Mouse (Mus musculus): Measurements from ENCODE around the gene Rpl36-ps4. TPM values are rescaled to one million over a fixed set of nuclear protein-coding genes. Genes with fewer than 3 reads are reported as not detected.
A peak's percentile ranks its signal among the peaks of the same experiment; 100 is the strongest.
"Not testable (repeated sequence)": the region's sequence is repeated elsewhere in the genome, so short reads cannot be mapped to it uniquely, and the experiment has no call there.

Rpl36-ps4 gene
- polyA plus RNA-seq, 1 experiment from 2014 or later = not detected

DNA sequence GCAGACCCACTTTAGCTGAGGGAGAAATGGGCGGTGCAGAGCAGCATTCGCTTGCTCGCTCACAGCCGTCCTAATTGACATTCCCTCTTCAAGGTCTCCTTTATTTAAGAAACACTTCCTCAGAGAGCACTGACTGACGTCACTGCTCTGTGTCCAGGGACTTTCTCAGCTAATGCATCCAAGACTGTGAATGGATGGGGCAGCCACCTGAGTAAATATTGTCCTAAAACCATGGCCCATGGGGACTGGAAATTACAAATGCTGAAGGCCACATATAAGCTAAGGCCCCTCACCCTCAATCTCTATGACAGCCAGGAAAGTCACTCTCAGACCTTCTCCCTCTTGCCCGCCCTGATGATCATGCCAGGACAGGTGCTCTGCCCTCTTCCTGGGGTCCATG is 23.6 kb upstream of the Rpl36-ps4 start:
- Histone ChIP-seq H3K4me1 (peaks cover 18% of the 10 kb centered on the region), H3K9me3 (peaks cover 8% of the 10 kb centered on the region; the same call in 1 of the 2 replicates), H3K36me3 (replicated peaks) (no peaks in the 10 kb centered on the region), H3K27me3 (ENCODE audit: poor library complexity, severe bottlenecking) (no peaks in the 10 kb centered on the region), H3K27ac (no peak overlapping the region), H3K4me3 (no peak overlapping the region)
- DNase-seq (ENCODE audit: extremely low spot score, low spot score) = no peak
- 78% methylated on average over 6 of the region's 6 CpGs for WGBS

DNA sequence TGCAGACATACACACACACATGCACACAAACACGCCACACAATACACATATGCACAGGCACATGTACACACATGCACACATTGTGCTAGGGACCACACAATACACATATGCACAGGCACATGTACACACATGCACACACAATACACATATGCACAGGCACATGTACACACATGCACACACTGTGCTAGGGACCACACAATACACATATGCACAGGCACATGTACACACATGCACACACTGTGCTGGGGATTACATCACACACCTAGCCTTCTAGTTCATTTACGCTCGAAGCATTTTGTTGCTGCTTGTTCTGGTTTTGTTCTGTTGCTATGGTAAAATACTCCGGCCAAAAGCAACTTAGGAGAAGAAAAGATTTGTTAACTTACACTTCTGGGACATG is 20.1 kb upstream of the Rpl36-ps4 start:
- WGBS = 84% methylated on average over 4 of the region's 4 CpGs
- DNase-seq (ENCODE audit: extremely low spot score, low spot score) = no peak
- peak overlapping the region; percentile 41; the same call in 1 of the 2 replicates for H3K27ac ChIP-seq

DNA sequence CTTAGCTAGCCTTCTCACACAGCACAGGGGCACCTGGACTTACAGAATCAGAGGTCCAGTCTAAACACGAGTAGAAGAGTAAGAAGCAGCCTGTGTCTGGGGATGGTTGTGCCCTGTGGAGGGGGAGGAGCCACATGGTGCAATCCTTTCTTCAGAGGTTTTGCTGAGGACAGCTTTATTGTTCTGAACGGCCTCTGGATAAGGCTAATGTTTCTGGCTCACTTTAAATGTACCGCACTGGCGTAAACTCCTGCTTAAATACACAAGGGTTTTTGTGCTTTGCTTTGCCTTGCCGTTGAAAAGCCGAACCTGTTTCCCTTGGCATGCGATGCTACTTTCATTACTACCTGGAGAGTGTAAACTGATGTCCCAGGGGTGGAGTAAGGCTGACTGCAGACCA is 19.6 kb upstream of the Rpl36-ps4 start:
- H3K27ac ChIP-seq = peak overlapping the region; percentile 41; the same call in 1 of the 2 replicates
- no peak overlapping the region for H3K4me3 ChIP-seq
- peaks cover 3% of the 10 kb centered on the region; the same call in 1 of the 2 replicates for H3K9me3 ChIP-seq
- WGBS = 55% methylated on average over 7 of the region's 7 CpGs
- H3K27me3 ChIP-seq (ENCODE audit: poor library complexity, severe bottlenecking) = no peaks in the 10 kb centered on the region
- H3K4me1 ChIP-seq = peaks cover 32% of the 10 kb centered on the region
- H3K36me3 ChIP-seq (replicated peaks) = no peaks in the 10 kb centered on the region
- no peak for DNase-seq (ENCODE audit: extremely low spot score, low spot score)

More for the DNA sequence above, 20.1 kb upstream of the Rpl36-ps4 start:
- Histone ChIP-seq H3K36me3 (replicated peaks) (no peaks in the 10 kb centered on the region), H3K4me1 (peaks cover 32% of the 10 kb centered on the region), H3K27me3 (ENCODE audit: poor library complexity, severe bottlenecking) (no peaks in the 10 kb centered on the region), H3K9me3 (peaks cover 8% of the 10 kb centered on the region; the same call in 1 of the 2 replicates), H3K4me3 (no peak overlapping the region)

DNA sequence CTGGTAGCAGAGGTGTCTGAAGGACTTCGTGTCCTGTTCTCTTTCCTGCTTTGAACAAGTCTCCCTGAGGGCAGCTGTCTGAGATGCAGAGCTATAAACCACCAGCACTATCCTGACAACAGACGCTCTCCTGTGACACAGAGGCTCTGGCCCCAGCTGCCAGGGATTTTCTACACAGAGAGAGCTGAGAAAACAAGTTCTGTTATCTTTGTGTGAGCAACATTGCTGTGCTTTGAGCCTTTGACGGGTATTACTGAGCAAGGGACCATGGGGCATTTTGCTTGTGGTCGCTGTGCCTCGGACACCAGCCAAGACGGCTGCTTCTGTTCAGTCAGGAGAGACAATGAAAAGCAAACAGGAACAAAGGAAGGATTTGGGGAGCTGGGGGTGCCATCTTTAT is 17.6 kb upstream of the Rpl36-ps4 start:
- H3K27me3 ChIP-seq (ENCODE audit: poor library complexity, severe bottlenecking) = no peaks in the 10 kb centered on the region
- H3K4me1 ChIP-seq = peaks cover 24% of the 10 kb centered on the region
- no peaks in the 10 kb centered on the region for H3K36me3 ChIP-seq (replicated peaks)
- H3K27ac ChIP-seq = 0 out of 2 replicates have a peak overlapping the region, but pooled peaks have one; percentile 26
- no peak overlapping the region for H3K4me3 ChIP-seq
- WGBS = 34% methylated on average over 6 of the region's 6 CpGs
- no peak for DNase-seq (ENCODE audit: extremely low spot score, low spot score)
- H3K9me3 ChIP-seq = no peaks in the 10 kb centered on the region

DNA sequence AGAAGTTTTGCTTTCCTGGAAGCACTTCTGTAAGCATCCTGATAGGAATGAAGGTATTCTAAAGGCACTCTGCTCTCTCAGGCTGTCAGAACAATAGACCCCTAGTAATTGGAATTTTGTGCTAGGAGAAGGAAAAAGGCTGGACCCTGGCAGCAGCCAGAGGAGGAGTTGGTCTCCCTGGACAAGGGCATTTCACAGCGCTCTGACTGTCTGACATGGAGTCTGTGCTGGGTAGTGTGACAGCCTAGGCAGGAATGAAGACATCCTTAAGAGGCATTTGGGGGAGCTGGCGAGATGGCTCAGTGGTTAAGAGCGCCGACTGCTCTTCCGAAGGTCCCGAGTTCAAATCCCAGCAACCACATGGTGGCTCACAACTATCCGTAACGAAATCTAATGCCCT is 17.1 kb upstream of the Rpl36-ps4 start:
- no peaks in the 10 kb centered on the region for H3K9me3 ChIP-seq
- H3K36me3 ChIP-seq (replicated peaks) = no peaks in the 10 kb centered on the region
- H3K27ac ChIP-seq = no peak overlapping the region
- 89% methylated on average over 8 of the region's 8 CpGs for WGBS
- no peak for DNase-seq (ENCODE audit: extremely low spot score, low spot score)
- peaks cover 24% of the 10 kb centered on the region for H3K4me1 ChIP-seq
- H3K27me3 ChIP-seq (ENCODE audit: poor library complexity, severe bottlenecking) = no peaks in the 10 kb centered on the region
- H3K4me3 ChIP-seq = no peak overlapping the region

DNA sequence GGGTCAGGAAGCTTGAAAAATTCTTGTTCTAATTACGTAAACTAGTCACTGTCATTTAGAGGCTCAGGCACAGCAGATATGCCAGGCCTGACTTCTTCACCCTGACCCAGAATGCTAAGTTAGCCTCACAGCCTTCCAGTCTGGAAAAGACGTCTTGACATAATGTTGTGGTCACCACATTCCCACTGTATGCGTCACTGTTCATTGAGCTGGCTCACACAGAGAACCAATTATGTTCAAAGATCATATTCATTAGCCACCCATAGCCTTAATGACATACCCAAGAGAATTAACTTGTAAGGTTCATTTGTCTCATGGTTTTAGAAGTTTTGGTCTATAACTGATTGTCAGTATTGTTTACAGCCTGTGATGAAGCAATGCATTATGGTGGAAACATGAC is 5.4 kb upstream of the Rpl36-ps4 start:
- DNase-seq (ENCODE audit: extremely low spot score, low spot score) = no peak
- Histone ChIP-seq H3K27ac (no peak overlapping the region), H3K36me3 (replicated peaks) (no peaks in the 10 kb centered on the region), H3K4me3 (no peak overlapping the region), H3K9me3 (peaks cover 15% of the 10 kb centered on the region; the same call in 1 of the 2 replicates), H3K27me3 (ENCODE audit: poor library complexity, severe bottlenecking) (no peaks in the 10 kb centered on the region), H3K4me1 (no peaks in the 10 kb centered on the region)
- 91% methylated on average over 3 of the region's 3 CpGs for WGBS

DNA sequence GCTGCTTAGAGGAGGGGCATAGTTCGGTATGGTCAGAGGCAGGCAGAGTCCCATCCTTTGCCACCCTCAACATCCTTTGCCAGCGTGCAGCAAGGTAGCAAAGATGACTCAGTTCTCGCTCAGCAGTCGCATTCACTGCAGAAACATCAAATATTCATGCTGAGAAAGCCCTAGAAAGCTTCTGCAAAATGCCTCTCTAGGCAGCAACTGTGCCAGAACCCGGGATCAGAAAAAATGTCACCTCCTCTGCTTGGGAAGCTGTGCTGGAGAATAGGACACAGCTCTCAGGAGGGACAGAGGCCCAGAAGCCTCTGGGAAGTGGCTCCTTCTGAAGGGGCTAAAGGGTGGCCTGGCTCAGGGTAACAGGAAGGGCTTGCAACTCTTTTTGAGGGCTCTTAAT is 2.7 kb upstream of the Rpl36-ps4 start:
- WGBS = 82% methylated on average over 5 of the region's 5 CpGs
- Histone ChIP-seq H3K9me3 (no peaks in the 10 kb centered on the region), H3K4me1 (no peaks in the 10 kb centered on the region), H3K4me3 (no peak overlapping the region), H3K27me3 (ENCODE audit: poor library complexity, severe bottlenecking) (no peaks in the 10 kb centered on the region), H3K27ac (no peak overlapping the region), H3K36me3 (replicated peaks) (no peaks in the 10 kb centered on the region)
- no peak for DNase-seq (ENCODE audit: extremely low spot score, low spot score)

DNA sequence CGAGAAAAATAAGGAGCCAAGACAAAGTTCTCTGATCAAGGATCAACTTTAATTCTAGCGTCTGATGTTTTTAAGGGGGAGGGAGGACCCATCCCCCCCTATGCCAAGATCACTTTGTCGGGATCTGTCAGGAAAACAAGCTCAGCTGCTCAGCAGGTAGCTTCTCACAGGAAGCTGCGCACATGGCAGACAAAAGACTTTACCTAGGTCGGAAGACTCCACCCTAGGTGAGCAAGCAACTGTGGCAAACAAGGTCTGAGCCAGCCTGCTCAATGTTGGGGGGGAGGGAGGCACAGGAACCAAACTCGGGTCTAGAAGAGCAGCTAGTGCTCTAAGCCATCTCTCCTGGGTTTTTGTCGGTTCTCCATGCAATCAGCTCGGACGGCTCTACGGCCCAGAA is 13.5 kb downstream of the Rpl36-ps4 start:
- no peak overlapping the region for H3K4me3 ChIP-seq
- no peak for DNase-seq (ENCODE audit: extremely low spot score, low spot score)
- no peaks in the 10 kb centered on the region for H3K27me3 ChIP-seq (ENCODE audit: poor library complexity, severe bottlenecking)
- no peaks in the 10 kb centered on the region for H3K36me3 ChIP-seq (replicated peaks)
- no peaks in the 10 kb centered on the region for H3K9me3 ChIP-seq
- H3K4me1 ChIP-seq = 0 out of 2 replicates have a peak, but pooled peaks cover 3% of the 10 kb centered on the region
- WGBS = 81% methylated on average over 10 of the region's 10 CpGs
- no peak overlapping the region for H3K27ac ChIP-seq

DNA sequence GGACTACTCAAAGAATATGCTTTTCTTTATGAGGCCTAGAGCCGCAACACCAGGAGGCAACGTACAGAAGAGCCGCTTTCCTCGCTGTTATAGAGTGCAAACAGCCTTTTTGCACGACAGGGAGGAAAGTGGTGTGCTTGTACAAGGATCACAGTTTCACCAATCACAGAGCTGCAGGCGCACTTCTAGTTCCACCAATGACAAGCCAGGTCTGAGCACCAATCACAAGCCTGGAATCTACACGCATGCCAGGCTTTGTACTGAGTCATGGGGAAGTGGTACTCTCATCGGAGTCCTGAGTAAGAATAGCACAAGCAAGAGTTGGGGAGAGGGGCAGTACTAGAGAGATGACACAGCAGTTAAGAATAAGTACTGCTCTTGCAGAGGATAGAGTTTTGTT is 14.0 kb downstream of the Rpl36-ps4 start:
- no peak for DNase-seq (ENCODE audit: extremely low spot score, low spot score)
- H3K27ac ChIP-seq = no peak overlapping the region
- 89% methylated on average over 8 of the region's 8 CpGs for WGBS
- H3K27me3 ChIP-seq (ENCODE audit: poor library complexity, severe bottlenecking) = no peaks in the 10 kb centered on the region
- no peaks in the 10 kb centered on the region for H3K36me3 ChIP-seq (replicated peaks)
- H3K9me3 ChIP-seq = no peaks in the 10 kb centered on the region
- H3K4me1 ChIP-seq = 0 out of 2 replicates have a peak, but pooled peaks cover 3% of the 10 kb centered on the region
- no peak overlapping the region for H3K4me3 ChIP-seq

DNA sequence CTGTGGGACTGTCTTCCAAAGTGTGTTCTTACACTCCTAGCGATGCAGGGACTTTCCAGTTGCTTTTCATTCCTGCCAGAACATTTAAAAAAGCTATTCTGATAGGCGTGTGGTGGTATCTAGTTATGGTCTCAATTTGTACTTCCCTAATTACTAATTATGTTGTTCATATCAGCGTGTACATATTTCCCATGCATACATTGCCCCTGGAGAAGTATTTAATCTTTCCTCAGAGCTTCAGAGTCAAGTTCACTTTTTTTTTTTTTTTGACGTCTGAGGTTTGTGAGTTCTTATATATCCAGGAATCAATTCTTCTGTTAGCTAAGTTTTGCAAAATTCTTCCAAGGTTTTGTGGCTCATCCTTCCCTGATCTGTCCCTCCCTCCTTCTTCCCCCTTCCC is 15.4 kb downstream of the Rpl36-ps4 start:
- WGBS = 95% methylated on average over 4 of the region's 4 CpGs
- Histone ChIP-seq H3K36me3 (replicated peaks) (no peaks in the 10 kb centered on the region), H3K9me3 (no peaks in the 10 kb centered on the region), H3K4me3 (no peak overlapping the region), H3K4me1 (0 out of 2 replicates have a peak, but pooled peaks cover 3% of the 10 kb centered on the region), H3K27ac (no peak overlapping the region), H3K27me3 (ENCODE audit: poor library complexity, severe bottlenecking) (no peaks in the 10 kb centered on the region)
- no peak for DNase-seq (ENCODE audit: extremely low spot score, low spot score)

DNA sequence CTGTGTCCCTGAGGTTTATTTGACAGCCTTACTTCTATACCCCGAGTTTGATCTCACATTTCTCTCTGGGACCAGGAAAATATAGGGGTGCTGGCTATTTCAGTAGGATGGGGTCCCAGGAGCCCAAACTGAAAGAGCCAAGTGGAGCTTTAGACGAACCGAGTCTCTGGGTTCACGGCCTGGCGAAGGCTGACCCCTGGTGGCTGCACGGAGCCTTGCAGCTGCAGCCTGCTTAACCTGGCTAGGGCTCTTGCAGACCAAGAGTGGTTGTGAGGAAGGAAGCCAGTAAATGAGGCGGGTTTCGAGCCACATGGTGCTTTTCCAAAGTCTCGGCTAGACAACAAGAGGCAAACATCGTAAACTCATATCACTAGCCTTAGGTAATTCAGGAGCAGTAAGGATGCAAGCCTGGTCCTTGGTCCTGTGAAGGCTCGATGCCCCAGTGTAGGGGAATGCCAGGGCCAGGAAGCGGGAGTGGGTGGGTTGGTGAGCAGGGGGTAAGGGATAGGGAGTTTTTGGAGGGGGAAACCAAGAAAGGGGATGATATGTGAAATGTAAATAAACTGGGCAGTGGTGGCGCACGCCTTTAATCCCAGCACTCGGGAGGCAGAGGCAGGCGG is 28.3 kb downstream of the Rpl36-ps4 start:
- Histone ChIP-seq H3K27ac (no peak overlapping the region), H3K4me3 (no peak overlapping the region), H3K9me3 (no peaks in the 10 kb centered on the region), H3K36me3 (replicated peaks) (no peaks in the 10 kb centered on the region), H3K4me1 (no peaks in the 10 kb centered on the region), H3K27me3 (ENCODE audit: poor library complexity, severe bottlenecking) (no peaks in the 10 kb centered on the region)
- DNase-seq (ENCODE audit: extremely low spot score, low spot score) = peak; percentile 75
- WGBS = 50% methylated on average over 16 of the region's 16 CpGs

DNA sequence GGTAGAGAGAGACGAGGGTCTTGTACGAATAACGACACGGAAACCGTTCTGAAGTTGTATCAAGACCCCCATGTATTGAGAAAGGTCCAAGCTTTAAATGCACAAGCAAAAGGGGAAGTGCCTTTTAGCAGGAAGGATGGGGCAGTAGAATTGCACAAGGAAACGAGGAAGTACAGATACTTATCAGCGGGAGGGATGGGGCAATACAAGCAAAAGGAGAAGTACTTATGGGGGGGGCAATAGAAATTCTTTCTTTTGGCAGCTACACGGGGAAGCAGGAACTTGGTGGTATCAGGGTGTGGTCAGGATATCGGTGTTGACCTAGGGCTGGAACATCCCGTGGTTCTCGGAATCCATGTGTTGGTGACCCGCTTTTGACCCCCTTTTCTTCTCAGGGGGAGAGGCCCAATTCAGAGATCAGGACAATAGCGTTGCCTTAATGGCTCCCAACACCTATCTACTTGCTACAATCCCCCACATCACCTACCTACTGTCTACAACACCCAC is 33.9 kb downstream of the Rpl36-ps4 start:
- H3K4me3 ChIP-seq; H3K9me3 ChIP-seq; H3K36me3 ChIP-seq (replicated peaks); DNase-seq (ENCODE audit: extremely low spot score, low spot score); H3K4me1 ChIP-seq; H3K27me3 ChIP-seq (ENCODE audit: poor library complexity, severe bottlenecking); H3K27ac ChIP-seq: not testable (repeated sequence)
- 93% methylated on average over 13 of the region's 13 CpGs for WGBS

DNA sequence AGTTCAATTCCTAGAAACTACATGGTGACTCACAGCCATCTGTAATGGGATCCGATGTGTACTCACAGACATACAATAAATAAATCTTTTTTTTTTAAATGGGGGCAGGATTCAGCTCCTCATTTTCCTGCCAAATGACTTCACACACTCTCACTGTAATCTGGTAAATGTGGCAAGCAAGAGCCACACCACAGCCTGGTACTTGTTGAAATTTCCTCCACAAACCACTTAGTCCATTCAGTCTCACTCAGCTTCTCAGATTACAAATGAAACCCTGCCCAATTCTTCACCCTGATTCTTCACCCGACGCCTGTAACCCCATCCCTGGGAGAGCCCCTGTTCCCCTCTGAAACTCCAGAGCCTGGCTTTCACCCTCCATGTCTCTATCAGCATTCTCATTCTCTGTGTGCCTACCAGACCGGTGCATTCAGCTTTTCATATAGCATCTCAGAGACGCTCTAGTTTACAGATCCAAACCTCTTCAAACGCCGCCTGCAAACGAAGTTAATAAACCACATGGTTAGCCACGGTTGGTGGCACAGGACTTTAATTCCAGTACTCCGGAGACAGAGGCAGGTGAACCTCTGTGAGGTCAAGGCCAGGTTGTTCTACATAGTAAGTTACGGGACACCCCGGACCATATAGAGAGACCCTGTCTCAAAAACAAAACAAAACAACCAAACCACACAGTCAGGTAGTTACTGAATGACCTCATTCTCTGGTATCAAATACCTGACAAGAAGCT is 36.5 kb downstream of the Rpl36-ps4 start:
- H3K9me3 ChIP-seq = 0 out of 2 replicates have a peak, but pooled peaks cover 5% of the 10 kb centered on the region
- H3K4me1 ChIP-seq = no peaks in the 10 kb centered on the region
- no peak overlapping the region for H3K27ac ChIP-seq
- WGBS = 83% methylated on average over 12 of the region's 12 CpGs
- no peaks in the 10 kb centered on the region for H3K36me3 ChIP-seq (replicated peaks)
- no peaks in the 10 kb centered on the region for H3K27me3 ChIP-seq (ENCODE audit: poor library complexity, severe bottlenecking)
- no peak overlapping the region for H3K4me3 ChIP-seq
- no peak for DNase-seq (ENCODE audit: extremely low spot score, low spot score)

Data from forebrain, embryonic 10.5 days (tissue).